Mouse (Mus musculus): ENCODE measurements around the gene Gm5662.
"Not testable (repeated sequence)": the region's sequence is repeated elsewhere in the genome, so short reads cannot be mapped to it uniquely, and the experiment has no call there.

- TF ChIP-seq CTCF (IDR thresholded peaks at IDR 0.05; ENCODE audit: control insufficient read depth, insufficient read depth, low read length); POLR2A (IDR thresholded peaks at IDR 0.05; ENCODE audit: borderline replicate concordance, control insufficient read depth, low read depth, low read length): not testable (repeated sequence)
Measured at GRCm38 (mm10) chr12:88245786-88246185, 28.5 kb downstream of the Gm5662 start.

Data from bone marrow, adult 2 months (tissue).